8 mouse cellular contexts compared by ENCODE assay signal in the genomic region with DNA sequence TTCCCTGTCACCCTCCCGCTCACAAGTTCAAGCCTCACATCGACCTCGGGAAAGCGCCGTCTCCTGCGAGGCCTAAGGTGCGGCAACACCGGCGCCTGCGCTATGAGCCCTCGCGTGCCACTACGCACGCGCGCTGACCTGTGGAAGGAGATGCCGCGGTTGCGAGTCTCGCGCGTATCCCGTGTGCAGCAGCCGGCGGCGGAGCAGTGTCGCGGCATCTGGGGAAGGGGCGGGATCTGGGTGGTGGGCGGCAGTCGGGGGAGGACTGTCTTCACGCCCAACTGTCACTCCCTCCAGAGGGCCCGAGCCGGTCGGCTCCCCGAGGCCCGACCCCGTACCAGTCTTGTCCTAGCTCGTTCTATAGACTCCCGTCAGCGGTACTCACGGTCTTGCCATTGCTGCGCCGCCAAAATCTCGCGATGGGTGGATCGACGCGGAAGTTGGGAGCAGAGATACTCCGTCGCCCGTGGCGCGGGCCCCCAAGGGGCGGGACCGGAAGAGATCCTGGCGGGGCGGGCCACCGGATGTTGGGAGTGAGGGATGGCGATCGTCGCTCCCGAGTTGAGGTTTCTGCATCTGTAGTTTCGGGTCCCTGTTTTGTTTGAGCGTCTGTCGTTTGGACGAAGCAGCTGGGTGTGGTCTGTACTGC. TPM values are rescaled to one million over a fixed set of nuclear protein-coding genes. Genes with fewer than 3 reads are reported as not detected.
DNase-seq lines count a peak whose midpoint lies in the region; ATAC-seq lines count a peak whose summit lies in the region.

TSS of gene Thap7 (minus strand) at position 497 of the 649 bp plus-strand sequence.

- peaks cover 36% of the 10 kb centered on the region for H3K36me3 ChIP-seq in megakaryocyte, embryonic 14.5 days (replicated peaks; ENCODE audit: low read length)

- peaks cover 38% of the 10 kb centered on the region for H3K4me1 ChIP-seq in megakaryocyte, embryonic 14.5 days

- peak; percentile 99 for DNase-seq in ZHBTc4 (ENCODE audit: low read depth, low spot score)
- DNase-seq in gastrocnemius, adult 8-10 months (ENCODE audit: low spot score in 2 of 2) = peak; percentile 95 to 96
- peak; percentile 89 for DNase-seq in hindlimb bud, embryonic 11.5 days (ENCODE audit: extremely low spot score, low read depth, low spot score)
- DNase-seq in left cerebral cortex, adult 8-10 months (ENCODE audit: low spot score in 2 of 2) = peak; percentile 93 to 94
- DNase-seq in right cerebral cortex, postnatal 10 days (ENCODE audit: low spot score in 2 of 2) = peak; percentile 98
- DNase-seq in urinary bladder, postnatal 25 days (ENCODE audit: low spot score) = peak; percentile 98

- peak within 1 kb of the TSS; percentile 98 for H3K4me3 ChIP-seq in megakaryocyte, embryonic 14.5 days (replicated peaks)

- H3K9me3 ChIP-seq in megakaryocyte, embryonic 14.5 days = no peaks in the 10 kb centered on the region

- peak; percentile 88 for ATAC-seq in common myeloid progenitor, adult 5-6 weeks (replicated peaks; ENCODE audit: low read depth, poor library complexity, severe bottlenecking)

- H3K27me3 ChIP-seq in megakaryocyte, embryonic 14.5 days (replicated peaks) = no peaks in the 10 kb centered on the region

RNA-seq across cellular contexts. Expression of gene Thap7, which starts in this region (rescaled TPM):
- total RNA-seq in common myeloid progenitor, adult 5-6 weeks (2017) = 38.5 and 46.1 TPM in 2 replicates
- 10 to 100 TPM; 13.7 to 16.0 (median 15.1) TPM for total RNA-seq in gastrocnemius, adult 8-10 months (2022)
- total RNA-seq in left cerebral cortex, adult 8-10 months (2022) = 10 to 100 TPM; 40.2 to 45.3 (median 44.4) TPM
- polyA plus RNA-seq in megakaryocyte, embryonic 14.5 days (2012; ENCODE audit: insufficient read depth, low replicate concordance) = 163 and 262 TPM in 2 replicates

Comparison
In these comparisons a context has a peak if more than half of its experiments do, and no peak if none do; other contexts are left out.
1. Peak in every context shown above with its lines: DNase-seq, ATAC-seq and H3K4me3 ChIP-seq.